Mouse (Mus musculus) stomach, postnatal 0 days (tissue): ENCODE results near the gene Setx. TPM values are rescaled to one million over a fixed set of nuclear protein-coding genes. Genes with fewer than 3 reads are reported as not detected.

Experiments used
- ATAC-seq: fragments of 200-750 bp; cut with Nextera tagmentation; 2 replicates; pipeline ENCODE4 v1.8.0; 2017; ENCODE audit not compliant: low FRiP score, low TSS enrichment
- DNase-seq: peaks from one replicate; pipeline ENCODE4 v3.0.0-alpha.2; 2016; ENCODE audit warnings: low spot score
- H3K27ac ChIP-seq: fragments of 300-500 bp; sonication (generic); replicated peaks from 2 replicates; pipeline ENCODE4 v1.5.1; 2014; ENCODE audit warnings: mild to moderate bottlenecking, control low read depth
- H3K27me3 ChIP-seq: fragments of 300-500 bp; sonication (generic); 2 replicates; pipeline ENCODE4 v1.6.1; 2014; ENCODE audit warnings: low read length; ENCODE audit not compliant: control insufficient read depth, insufficient read depth
- H3K36me3 ChIP-seq: fragments of 300-500 bp; sonication (generic); 2 replicates; pipeline ENCODE4 v1.6.1; 2014; ENCODE audit warnings: low read length, mixed read lengths; ENCODE audit not compliant: control insufficient read depth, insufficient read depth
- H3K4me1 ChIP-seq: fragments of 300-500 bp; sonication (generic); replicated peaks from 2 replicates; pipeline ENCODE4 v1.6.1; 2014; ENCODE audit warnings: antibody characterized with exemption; ENCODE audit not compliant: control insufficient read depth, insufficient read depth
- H3K4me2 ChIP-seq: fragments of 300-500 bp; sonication (generic); replicated peaks from 2 replicates; pipeline ENCODE4 v1.6.1; 2014; ENCODE audit warnings: low read depth, mild to moderate bottlenecking, control low read depth, moderate library complexity
- H3K4me3 ChIP-seq: fragments of 300-500 bp; sonication (generic); 2 replicates; pipeline ENCODE4 v1.5.1; 2014; ENCODE audit warnings: low read depth, low read length, control low read depth
- H3K9ac ChIP-seq: fragments of 300-500 bp; sonication (generic); 2 replicates; pipeline ENCODE4 v1.6.1; 2014; ENCODE audit warnings: mild to moderate bottlenecking, low read length, control low read depth, mixed read lengths
- H3K9me3 ChIP-seq: fragments of 300-500 bp; sonication (generic); 2 replicates; pipeline ENCODE4 v1.6.1; 2016; ENCODE audit warnings: low read length; ENCODE audit not compliant: control insufficient read depth
- CTCF ChIP-seq: IDR thresholded peaks from 2 replicates; pipeline ENCODE4 v1.5.1; 2016; ENCODE audit warnings: antibody characterized with exemption, low read depth, mild to moderate bottlenecking, moderate library complexity
- EP300 ChIP-seq: optimal IDR thresholded peaks from 2 replicates; pipeline ENCODE3; 2016; ENCODE audit warnings: antibody characterized with exemption
- WGBS: fragments of 180-500 bp; shearing (Covaris S2); extraction: QIAGEN DNeasy Blood & Tissue Kit; methylation state at CpG from one replicate; pipeline ENCODE4 v1.1.7; 2014; 5-methylcytosine and 5-hydroxymethylcytosine counted together
- polyA plus RNA-seq: library from polyadenylated mRNA; unstranded; fragments of >200 nt; fragmentation: Nextera tagmentation; extraction: Ambion mirVana; gene quantifications from 2 replicates; pipeline ENCODE4 v1.2.1, GENCODE M21; 2015

Setx gene
- polyA plus RNA-seq, 1 experiment from 2014 or later = 4.8 TPM

GRCm38 (mm10) chr2:29199909-29200308, 75.9 kb downstream of the Setx start:
- DNase-seq = peak; percentile 63
- no peaks in the 10 kb centered on the region for H3K36me3 ChIP-seq
- TF ChIP-seq EP300 (no peak), CTCF (peak; percentile 78)
- peaks cover 2% of the 10 kb centered on the region; the same call in 1 of the 2 replicates for H3K4me1 ChIP-seq
- ATAC-seq = no peak
- no peaks in the 10 kb centered on the region for H3K27me3 ChIP-seq
- H3K27ac ChIP-seq = no peak overlapping the region
- no peaks in the 10 kb centered on the region for H3K9me3 ChIP-seq
- H3K4me3 ChIP-seq = no peak overlapping the region
- H3K4me2 ChIP-seq = no peak overlapping the region
- 2% methylated on average over 2 of the region's 3 CpGs for WGBS
- no peak overlapping the region for H3K9ac ChIP-seq

- no peak overlapping the region for H3K4me2 ChIP-seq
- H3K9me3 ChIP-seq = no peaks in the 10 kb centered on the region
- H3K9ac ChIP-seq = no peak overlapping the region
- no peak for DNase-seq
- H3K4me1 ChIP-seq = no peaks in the 10 kb centered on the region
- no peaks in the 10 kb centered on the region for H3K27me3 ChIP-seq
- ATAC-seq = no peak
- no peak overlapping the region for H3K4me3 ChIP-seq
- no peak for TF ChIP-seq CTCF
- TF ChIP-seq EP300 = no peak
- no peak overlapping the region for H3K27ac ChIP-seq
- no peaks in the 10 kb centered on the region for H3K36me3 ChIP-seq
- 58% methylated on average over 11 of the region's 11 CpGs for WGBS
These were observed 77.4 kb downstream of the Setx start for GRCm38 (mm10) chr2:29201223-29201955.

- no peak overlapping the region for H3K27ac ChIP-seq
- H3K9ac ChIP-seq = no peak overlapping the region
- H3K36me3 ChIP-seq = no peaks in the 10 kb centered on the region
- DNase-seq = no peak
- H3K27me3 ChIP-seq = no peaks in the 10 kb centered on the region
- TF ChIP-seq EP300 = no peak
- TF ChIP-seq CTCF = no peak
- ATAC-seq = no peak
- H3K4me1 ChIP-seq = no peaks in the 10 kb centered on the region
- no peak overlapping the region for H3K4me2 ChIP-seq
- WGBS = 30% methylated on average over 8 of the region's 8 CpGs
- no peak overlapping the region for H3K4me3 ChIP-seq
- H3K9me3 ChIP-seq = no peaks in the 10 kb centered on the region
These were observed 82.2 kb downstream of the Setx start for GRCm38 (mm10) chr2:29206156-29206555.

- TF ChIP-seq EP300 = no peak
- peak; percentile 64 for TF ChIP-seq CTCF
- Histone ChIP-seq H3K27ac (no peak overlapping the region), H3K4me1 (no peaks in the 10 kb centered on the region), H3K4me3 (no peak overlapping the region), H3K4me2 (no peak overlapping the region), H3K36me3 (no peaks in the 10 kb centered on the region), H3K9ac (no peak overlapping the region), H3K27me3 (no peaks in the 10 kb centered on the region), H3K9me3 (no peaks in the 10 kb centered on the region)
- no peak for DNase-seq
- 51% methylated on average over 8 of the region's 8 CpGs for WGBS
- no peak for ATAC-seq
These were observed 92.5 kb downstream of the Setx start for GRCm38 (mm10) chr2:29216286-29217012.

GRCm38 (mm10) chr2:29217042-29217441, 93.1 kb downstream of the Setx start:
- no peak overlapping the region for H3K9ac ChIP-seq
- H3K27ac ChIP-seq = no peak overlapping the region
- WGBS = 87% methylated on average over 5 of the region's 5 CpGs
- H3K4me1 ChIP-seq = no peaks in the 10 kb centered on the region
- no peak for ATAC-seq
- H3K4me2 ChIP-seq = no peak overlapping the region
- H3K36me3 ChIP-seq = no peaks in the 10 kb centered on the region
- no peaks in the 10 kb centered on the region for H3K27me3 ChIP-seq
- no peak for DNase-seq
- TF ChIP-seq CTCF (no peak), EP300 (no peak)
- H3K4me3 ChIP-seq = no peak overlapping the region
- H3K9me3 ChIP-seq = no peaks in the 10 kb centered on the region

GRCm38 (mm10) chr2:29217897-29218296, 93.9 kb downstream of the Setx start:
- H3K9ac ChIP-seq = no peak overlapping the region
- WGBS = 54% methylated on average over 10 of the region's 10 CpGs
- H3K27me3 ChIP-seq = no peaks in the 10 kb centered on the region
- no peaks in the 10 kb centered on the region for H3K4me1 ChIP-seq
- H3K36me3 ChIP-seq = no peaks in the 10 kb centered on the region
- ATAC-seq = peak; percentile 56; the same call in 1 of the 2 replicates
- H3K9me3 ChIP-seq = no peaks in the 10 kb centered on the region
- no peak overlapping the region for H3K27ac ChIP-seq
- peak; percentile 23 for DNase-seq
- H3K4me3 ChIP-seq = no peak overlapping the region
- TF ChIP-seq EP300 (no peak), CTCF (peak; percentile 45; the same call in 1 of the 2 replicates)
- H3K4me2 ChIP-seq = no peak overlapping the region
